Mouse (Mus musculus): ENCODE results near the gene Lsm12.

The Lsm12 gene

DNA sequence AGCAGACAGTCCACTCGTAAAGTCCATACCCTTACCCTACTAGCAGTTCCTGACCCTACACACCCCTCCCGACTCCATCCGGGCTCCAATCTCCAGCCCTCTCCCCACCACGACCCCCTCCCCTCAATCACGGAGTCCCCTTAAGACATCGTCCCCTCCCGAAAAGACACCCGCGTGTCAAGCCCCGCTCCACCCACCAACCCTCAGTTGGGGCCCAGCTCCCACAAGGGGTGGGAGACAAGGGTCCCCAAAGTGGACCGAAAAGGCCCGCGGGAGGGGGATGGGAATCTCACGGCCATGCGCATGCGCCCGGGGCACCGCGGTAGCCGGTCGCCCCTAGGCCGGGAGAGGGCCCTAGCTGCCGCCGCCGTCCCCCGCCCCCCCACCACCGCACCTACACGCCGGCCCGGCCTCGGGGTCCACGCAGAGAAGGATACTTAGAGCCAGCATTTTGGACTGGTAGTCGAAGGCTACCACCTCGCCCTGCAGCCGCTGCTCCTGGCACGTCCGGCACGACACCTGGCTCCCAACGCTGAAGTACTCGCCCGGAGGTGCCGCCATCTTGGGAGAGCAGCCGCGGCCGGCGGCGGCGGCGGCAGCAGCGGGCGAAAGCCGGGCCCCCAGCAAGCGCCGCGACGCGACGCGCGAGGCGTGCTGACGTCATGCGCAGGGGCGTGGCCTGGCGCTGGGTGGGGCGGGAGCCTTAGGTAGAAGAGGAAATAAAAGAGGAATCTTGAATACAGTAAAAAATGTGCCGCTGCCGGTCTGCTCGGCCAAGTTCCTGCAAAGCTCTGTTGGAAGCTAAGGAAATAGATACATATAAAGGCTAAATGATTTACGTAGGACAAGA is at the start of gene Lsm12:
TSS of gene Lsm12 (minus strand) at position 651 of the 850 bp plus-strand sequence.
- DNase-seq = peak; percentile 98 to 99

DNA sequence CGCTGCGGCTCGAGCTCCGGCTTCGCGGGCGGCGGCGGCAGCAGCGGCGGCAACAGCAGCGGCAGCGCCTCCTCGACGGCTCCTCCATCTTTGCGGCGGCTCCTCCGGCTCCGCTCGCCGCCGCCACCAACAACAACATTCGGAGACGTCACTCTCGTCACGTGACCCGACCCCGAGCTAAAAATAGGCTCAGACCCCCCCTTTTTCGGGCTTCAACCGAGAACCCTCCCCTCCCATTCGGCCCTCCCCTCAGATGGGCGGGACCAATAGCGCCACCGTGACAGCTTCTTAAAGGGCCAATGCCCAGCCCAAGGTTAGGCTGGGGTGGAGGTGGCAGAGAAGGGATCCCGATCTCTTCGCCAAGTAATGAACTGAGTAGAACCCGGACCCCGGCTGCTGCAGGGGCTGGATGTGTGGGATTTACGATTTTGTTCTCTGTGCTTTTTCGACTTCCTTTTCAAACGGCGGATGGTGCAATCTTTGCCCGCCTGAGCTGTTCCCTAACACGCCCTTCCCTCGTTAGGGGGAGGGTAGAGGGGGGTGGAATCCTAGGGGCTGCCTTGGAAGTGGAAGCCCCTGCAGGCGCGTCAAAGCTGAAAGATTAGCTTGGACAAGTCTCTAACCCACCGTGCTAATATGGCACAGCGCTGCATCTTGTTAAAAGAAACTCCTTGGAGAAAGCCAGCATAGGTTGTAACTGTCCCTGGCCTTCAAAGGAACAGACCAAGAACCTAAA is 45.1 kb upstream of the Lsm12 start, which contains the start of gene Hdac5:
TSS of gene Hdac5 (minus strand) at position 161 of the 736 bp plus-strand sequence.
- peak; percentile 98 for DNase-seq

DNA sequence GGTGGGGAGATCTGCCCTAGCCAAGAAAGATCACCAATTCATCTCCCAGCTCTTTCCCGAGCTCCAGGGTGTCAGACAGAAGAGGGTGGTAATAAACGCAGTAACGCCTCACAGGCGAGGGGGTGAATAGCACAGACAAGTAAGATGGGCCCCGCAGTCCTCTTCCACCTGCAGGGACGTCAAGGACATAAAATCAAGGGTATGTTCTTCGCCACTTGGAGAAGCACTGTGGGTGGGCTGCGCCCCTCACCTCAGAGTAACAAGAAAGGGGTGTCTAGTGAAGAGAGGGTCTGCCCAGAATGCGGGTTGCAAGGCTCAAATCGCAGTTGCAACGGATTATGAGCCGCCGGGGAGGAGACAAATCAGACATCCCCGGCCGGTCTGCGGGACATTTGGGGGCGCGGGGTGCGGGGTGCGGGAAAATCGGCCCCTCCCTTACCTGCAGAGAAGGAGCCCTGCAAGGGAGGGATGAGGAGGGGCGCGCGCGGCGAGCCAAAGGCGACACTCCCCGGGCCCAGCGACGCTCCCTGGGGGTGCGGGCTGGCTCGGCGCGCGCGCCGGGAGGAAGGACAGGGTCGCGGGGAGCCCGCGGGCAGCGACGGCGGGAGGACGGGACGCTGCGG is 44.3 kb upstream of the Lsm12 start:
- peak in 1 of 2 experiments; percentile 38 for DNase-seq

- DNase-seq = no peak
Observed at GRCm38 (mm10) chr11:102228646-102229268, 43.7 kb upstream of the Lsm12 start.

GRCm38 (mm10) chr11:102228191-102228545 is 43.1 kb upstream of the Lsm12 start:
- DNase-seq = no peak

GRCm38 (mm10) chr11:102227270-102228190 is 42.4 kb upstream of the Lsm12 start:
- DNase-seq = no peak

DNA sequence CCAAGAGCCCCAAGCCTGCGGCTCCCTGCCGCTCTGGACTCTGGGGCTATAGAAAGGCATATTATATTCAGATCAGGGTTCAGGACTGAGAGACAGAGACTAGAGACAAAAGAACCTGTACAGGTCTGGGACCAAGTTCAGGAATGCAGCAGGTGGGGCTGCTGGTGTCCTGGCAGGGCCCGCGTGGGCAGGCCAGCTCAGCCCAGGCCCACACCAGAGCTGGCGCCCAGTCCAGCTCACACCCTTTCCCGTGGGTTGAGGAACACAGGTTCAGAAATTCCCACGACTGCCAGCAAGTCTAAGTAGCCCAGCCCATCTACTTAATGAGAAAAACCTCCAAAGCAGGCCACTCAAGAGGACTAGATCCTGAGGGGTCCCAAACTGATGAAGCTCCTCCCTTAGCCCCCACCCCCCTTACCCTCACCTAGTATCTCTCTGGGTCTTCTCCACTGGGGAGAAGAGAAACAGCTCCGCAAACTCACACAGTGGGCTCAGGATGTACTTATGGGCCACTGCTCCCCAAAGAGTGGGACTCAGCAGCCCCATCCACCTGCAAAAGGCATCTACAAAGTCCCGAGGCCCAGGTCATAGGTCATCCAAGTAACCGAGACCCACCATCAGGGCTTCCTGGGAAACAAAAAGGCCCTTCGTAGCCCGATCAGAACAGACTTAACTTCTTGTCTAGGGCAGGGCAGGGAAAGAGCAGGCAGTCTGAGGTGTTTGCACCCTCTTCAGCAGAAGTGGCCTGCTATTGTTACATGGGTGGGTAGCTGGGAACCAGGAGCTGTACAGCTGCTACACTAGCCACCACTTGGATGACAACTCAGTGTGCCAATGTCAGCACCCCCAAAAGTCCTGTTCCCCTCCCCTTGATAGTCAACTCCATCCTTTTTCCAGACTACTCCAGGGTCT is 41.2 kb upstream of the Lsm12 start:
- DNase-seq = no peak

DNA sequence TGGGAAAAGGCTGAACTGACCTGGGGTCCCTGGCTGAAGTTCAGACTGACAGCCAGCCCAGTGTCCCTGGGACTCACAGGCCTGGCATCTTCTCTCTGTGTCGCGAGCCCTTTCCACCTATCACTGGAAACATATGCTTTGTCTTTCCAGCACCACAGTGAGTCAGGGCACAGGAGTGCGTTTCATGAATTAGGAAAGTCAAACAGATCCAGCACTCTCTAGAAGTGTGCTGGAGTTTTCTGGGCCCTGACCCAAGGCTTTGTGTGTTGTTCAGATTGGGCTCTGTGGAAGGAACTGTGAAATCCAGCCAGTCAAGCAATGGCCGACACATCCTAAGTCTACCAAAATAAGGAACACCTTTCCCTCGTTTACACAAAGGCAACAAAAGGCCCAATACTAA is 40.1 kb upstream of the Lsm12 start:
- no peak for DNase-seq

- DNase-seq = peak; percentile 48 to 61
Observed at GRCm38 (mm10) chr11:102224686-102225085, 39.6 kb upstream of the Lsm12 start.

GRCm38 (mm10) chr11:102223166-102223565 is 38.1 kb upstream of the Lsm12 start:
- peak; percentile 84 to 87 for DNase-seq

GRCm38 (mm10) chr11:102221954-102222351 is 36.9 kb upstream of the Lsm12 start:
- DNase-seq = peak in 1 of 2 experiments; percentile 66

DNA sequence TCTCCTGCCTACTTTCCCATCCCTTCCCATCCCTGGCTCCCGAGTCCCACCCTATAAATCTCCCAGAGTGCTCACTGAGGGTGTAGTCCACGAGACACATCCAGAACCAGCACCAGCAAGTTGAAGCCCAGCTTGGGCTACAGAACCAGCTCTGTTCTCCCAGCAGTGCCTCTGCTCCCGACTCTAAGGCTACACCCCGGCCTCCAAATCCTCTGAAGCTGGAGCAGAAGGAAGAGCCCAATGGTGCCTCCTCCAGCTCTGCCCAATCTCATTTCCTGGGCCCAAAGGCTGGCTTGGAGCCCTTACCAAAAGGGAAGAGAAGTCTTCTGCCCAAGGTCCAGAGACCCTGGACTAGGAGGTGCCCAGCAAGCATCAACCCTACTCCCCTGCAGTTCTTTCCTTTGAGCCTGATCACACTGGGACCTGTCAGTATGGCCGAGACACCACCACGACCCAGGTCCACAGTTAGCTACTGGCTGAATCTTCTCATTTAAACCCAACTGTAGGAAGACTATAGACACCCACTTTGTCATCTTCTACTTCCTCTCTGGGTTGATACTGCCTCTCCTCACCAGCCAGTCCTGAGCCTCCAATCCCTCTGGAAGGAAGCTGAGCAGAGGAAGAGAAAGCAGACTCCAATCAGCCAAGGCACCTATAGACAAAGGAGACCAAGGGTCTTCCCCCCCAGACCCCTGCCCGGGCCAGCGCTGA is 36.3 kb upstream of the Lsm12 start:
- peak in 1 of 2 experiments; percentile 1 for DNase-seq

DNA sequence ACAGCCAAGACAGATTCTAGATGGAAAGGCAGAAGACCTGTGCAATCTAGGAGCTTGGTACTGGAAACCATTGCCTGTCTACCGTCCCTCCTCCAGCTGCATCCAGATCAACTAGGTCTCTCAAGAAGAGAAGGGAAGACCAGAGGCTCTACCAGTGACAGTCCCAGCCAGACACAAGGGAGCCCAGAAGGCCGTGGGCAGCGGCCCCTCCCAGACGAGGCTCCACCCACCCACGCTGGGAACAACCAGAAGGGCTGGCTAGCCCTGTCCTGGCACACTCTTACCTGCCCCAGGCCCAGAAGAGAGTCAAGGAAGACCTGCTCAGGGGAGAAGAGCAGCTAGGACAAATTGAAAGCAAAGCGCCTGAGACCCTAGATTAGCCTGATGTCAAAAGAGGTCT is 35.4 kb upstream of the Lsm12 start:
- peak in 1 of 2 experiments; percentile 12 for DNase-seq

DNA sequence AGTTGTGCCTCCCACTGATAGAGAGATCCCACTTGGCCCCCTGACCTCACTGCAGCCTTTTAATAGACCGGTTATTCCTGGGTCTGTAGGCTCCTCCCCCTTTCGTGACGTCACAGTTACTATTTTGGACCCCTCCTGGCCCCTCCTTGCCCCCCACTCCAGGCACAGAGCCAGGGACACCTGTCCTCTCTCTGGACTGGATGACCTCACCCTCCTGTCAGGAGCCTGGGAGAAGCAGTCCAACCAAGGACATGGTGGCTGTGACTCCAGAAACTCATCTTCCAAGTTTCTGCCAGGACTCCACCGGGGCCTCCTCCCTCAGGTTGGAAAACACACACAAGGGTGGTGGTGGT is 34.9 kb upstream of the Lsm12 start:
- DNase-seq = peak in 1 of 2 experiments; percentile 45

GRCm38 (mm10) chr11:102219247-102219993 is 34.3 kb upstream of the Lsm12 start:
- no peak for DNase-seq

DNA sequence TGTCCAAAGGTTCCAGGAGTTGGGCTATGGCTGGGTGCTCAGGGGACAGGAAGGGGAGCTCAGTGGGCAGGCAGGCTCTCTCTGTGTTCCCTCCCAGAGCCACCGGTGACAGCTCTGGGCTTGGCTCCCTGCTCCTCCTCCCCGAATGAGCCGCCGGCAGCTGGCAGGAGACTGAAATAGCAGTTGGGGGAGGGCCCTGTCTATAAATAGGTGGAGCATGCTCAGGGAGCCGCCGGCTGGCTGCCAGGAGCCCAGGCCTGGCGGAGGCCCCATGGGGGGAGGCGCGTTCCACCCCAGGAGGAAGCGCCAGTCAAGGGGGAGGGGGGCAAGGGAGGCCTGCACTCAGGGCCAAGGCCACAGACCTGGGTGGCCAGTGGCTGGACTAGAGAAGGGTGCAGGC is 33.7 kb upstream of the Lsm12 start:
- DNase-seq = peak; percentile 94 to 97

- peak in 1 of 2 experiments; percentile 48 for DNase-seq
Observed at GRCm38 (mm10) chr11:102217876-102218430, 32.9 kb upstream of the Lsm12 start.

DNA sequence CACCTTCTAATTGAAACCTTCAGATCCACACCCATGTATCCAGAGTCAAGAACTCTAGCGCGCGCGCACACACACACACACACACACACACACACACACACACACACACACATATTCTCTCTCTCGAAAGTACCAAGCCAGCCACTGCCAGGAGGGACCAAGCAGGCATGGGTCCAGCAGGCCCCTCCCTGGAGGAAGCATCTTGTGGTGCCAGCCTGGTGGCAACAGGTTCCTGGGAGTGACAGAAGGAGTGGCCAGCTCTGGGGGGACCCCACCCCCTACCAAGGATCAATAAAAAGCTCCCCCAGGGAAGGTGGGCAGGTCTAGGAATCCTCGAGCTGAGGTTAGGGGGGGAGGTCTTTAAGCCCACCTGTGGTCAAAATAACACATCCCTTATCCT is 32.3 kb upstream of the Lsm12 start:
- no peak for DNase-seq

DNA sequence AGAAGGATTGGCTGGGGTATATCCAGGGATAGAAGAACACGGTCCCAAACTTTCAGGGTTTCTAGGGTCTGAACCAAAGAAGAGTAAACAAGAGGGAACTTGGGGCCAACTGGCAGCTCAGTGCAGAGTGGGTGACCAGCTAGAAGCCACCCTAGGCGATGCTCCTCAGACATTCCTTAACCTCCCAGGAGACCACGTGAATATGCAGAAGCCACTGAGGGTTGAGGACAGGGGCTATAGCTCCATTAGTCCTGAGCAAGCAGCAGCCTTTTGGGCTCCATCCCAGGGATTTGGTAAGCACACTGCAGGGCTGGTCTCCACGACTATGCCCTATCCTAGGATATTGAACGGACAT is 31.8 kb upstream of the Lsm12 start:
- no peak for DNase-seq
